Mouse (Mus musculus): Measurements from ENCODE around the gene Ppp1r36.

DNA sequence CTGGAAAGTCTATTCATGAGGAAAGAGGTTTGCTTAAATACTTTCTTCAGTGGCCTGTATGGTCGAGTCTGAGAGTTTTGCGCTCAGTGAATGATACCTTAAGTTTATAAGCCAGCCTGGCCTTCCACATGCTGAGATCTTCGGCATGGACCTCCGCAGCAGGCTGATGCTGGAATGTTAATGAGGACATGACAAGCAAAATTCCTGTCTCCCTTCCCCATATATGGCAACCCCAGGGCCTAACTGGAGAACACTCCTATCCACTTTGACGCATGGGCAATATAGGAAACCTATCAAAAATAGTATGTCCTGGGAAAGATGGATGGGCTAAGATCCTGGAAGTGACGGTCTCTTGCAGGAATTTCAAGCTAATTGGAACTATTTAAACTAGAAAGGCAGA, 30.8 kb downstream of the Ppp1r36 start:
- TF ChIP-seq CTCF (IDR thresholded peaks at IDR 0.05; ENCODE audit: control insufficient read depth, insufficient read depth, low read length) (no peak), POLR2A (IDR thresholded peaks at IDR 0.05; ENCODE audit: borderline replicate concordance, control insufficient read depth, low read depth, low read length) (no peak)

Data from bone marrow, adult 2 months (tissue).